Mouse (Mus musculus) E14TG2a.4 (cell line): Measurements from ENCODE around the gene Olfr844.

Experiments
- CTCF ChIP-seq: conservative IDR thresholded peaks from 2 replicates; pipeline ENCODE4 v1.5.1; 2014; ENCODE audit warnings: low read length
- NANOG ChIP-seq: IDR thresholded peaks from 2 replicates; pipeline ENCODE4 v1.6.1; 2014; ENCODE audit warnings: borderline replicate concordance, low read length, mixed read lengths
- POU5F1 ChIP-seq: IDR thresholded peaks from 2 replicates; pipeline ENCODE4 v1.6.1; 2014; ENCODE audit warnings: low read length, borderline replicate concordance

GRCm38 (mm10) chr9:19363905-19364304, 47.8 kb downstream of the Olfr844 start, which contains the start of gene Olfr846:
- TF ChIP-seq CTCF (no peak), POU5F1 (no peak), NANOG (no peak)
